Mouse (Mus musculus) frontal cortex, adult (tissue): ENCODE data around the gene Depdc5.
"Not testable (repeated sequence)": the region's sequence is repeated elsewhere in the genome, so short reads cannot be mapped to it uniquely, and the experiment has no call there.

Experiments used
- ATAC-seq: cut with Nextera tagmentation; 2 replicates; pipeline ENCODE4 v1.9.2; 2017; ENCODE audit warnings: mild to moderate bottlenecking, moderate library complexity, mixed read lengths; ENCODE audit not compliant: low TSS enrichment

Depdc5 gene

DNA sequence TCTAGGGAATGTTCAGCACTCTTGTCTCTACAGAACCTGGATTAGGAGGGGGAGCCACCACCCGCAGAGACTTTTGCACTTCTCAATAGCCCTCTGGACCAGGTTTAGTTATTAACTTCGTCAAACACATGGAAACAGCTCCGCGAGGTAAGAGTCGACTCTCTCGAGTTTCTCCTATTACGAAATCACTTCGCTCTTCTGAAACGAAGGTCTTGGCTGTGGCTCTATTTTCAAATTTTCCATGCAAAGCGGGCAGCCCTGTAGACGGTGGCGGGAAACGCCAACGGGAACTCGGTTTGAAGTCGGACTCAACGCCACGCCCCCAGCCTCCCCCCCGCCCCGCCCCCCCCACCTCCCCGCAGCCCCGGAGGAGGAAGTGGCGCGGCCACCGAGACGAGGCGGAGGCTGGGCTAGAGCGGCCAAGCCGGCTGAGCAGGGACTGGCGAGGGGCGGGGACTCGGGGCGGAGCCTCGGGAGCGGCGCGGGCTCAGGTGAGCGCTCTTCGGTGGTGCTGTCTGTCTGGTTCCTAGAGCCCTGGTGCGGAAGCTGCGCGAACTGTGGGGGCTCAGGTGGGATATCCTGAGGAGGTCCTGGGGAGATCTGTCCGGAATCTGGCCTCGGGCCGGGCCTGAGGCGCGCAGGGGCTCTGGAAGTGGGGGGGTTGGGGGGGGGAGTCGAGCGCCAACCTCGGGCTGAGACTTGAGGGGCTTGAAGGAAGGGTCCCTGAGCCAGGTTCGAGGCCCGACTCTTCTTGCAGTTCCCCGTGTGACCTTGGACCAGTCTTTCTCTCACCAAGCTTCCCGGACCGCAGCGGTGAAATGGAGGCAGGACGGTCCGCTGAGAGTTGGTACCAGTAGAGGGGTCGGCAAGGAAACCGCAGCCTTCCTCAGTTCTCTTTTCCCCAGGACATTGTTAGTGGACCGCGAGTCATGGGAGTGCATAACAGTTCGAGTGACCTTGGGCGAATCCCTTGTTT is at the start of gene Depdc5:
Gene Depdc5 (plus strand): TSS at position 449 of the 976 bp plus-strand sequence.
- peak; percentile 99 for ATAC-seq

DNA sequence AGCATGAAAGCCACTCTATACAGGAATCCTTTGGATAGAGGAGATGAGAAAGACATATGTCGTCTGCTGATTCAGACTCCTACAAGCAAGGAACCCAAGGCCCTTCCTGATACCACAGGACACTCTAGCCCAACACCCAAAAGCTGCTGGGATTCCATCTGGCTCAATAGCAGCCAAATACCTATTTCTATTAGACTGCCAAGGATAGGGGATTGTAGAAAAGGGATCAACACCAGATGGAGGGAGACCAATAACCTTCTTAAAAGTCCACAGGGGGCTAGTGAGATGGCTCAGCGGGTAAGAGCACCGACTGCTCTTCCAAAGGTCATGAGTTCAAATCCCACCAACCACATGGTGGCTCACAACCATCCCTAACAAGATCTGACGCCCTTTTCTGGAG is 48.1 kb upstream of the Depdc5 start:
- ATAC-seq, result no peak

DNA sequence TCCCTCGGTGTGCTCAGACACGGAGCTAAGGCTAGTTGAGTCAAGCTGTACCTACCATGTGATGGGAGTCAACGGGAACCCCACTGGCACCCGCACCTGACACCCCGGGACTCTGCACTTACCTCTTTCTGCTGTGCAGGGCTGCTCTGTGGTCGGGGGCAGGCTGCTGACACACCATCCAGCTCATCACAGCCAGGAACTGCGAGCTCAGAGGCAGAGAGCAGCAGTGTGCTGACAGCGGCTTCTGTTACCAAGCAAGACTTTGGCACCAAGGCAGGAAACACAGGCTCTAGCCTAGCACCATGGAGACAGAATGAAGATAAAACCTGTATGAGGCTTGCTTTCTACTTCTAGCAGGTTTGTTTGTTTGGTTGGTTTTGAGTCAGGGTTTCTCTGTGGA is 43.0 kb upstream of the Depdc5 start:
- no peak for ATAC-seq

DNA sequence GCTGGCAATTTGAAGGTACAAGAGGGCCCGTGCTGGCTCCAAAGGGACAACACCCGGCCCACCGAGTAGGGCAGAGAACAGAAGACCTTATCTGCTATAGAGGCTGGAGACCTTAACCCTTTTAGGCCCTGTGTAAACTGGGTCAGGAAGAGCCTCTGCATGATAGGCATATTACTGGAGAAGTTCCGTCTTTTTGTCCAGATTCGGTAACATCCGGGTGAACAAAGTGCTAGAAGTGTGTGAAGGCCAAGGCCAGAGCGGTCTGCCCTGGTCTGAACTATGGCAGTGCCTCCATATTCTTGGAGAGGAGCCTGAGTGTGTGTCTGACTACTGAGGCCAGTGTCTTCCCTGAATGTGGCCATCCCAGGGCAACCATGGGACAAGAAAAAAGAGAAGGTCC is 36.5 kb upstream of the Depdc5 start, which contains the start of gene Gm20671:
Gene Gm20671 (minus strand): TSS at position 101 of the 400 bp plus-strand sequence.
- ATAC-seq, result no peak

DNA sequence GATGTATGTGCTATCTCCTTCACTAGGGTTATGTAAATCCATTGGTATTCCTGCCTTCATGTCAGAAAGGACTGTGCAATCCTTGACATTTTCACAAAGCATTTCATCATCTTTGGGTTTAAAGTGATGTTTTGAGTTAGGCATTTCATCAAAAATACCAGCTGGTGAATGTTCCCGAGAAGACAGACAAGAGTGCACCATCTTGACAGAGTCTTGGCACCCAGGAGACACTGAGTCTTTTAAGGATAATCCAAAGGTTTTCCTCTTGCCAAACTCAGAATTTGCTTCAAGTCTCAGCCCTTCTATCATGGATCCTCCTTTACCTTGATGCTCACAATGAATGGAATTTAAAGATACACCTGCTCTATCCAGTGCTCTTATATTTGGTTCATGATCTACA is 34.7 kb upstream of the Depdc5 start:
- ATAC-seq, result peak; percentile 57; the same call in 1 of the 2 replicates

DNA sequence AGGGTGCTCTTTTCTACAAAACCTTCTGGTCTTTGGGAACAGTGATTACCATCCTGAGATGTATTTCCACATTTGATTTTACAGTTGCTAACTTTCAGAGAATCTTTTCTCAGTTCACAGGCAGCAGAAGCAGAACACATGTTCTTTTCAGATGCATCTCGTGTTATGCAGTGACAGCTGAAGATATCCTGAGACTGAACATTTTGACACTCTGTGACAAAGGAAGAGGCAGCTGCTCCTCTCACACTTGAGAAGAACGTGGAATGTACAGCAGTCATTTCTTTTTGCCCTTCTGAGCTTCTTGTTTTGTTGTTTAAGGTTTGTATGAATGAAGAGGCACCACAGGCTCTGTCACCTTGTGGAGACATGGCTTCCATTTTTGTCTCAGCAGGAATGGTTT is 33.4 kb upstream of the Depdc5 start:
- no peak for ATAC-seq

DNA sequence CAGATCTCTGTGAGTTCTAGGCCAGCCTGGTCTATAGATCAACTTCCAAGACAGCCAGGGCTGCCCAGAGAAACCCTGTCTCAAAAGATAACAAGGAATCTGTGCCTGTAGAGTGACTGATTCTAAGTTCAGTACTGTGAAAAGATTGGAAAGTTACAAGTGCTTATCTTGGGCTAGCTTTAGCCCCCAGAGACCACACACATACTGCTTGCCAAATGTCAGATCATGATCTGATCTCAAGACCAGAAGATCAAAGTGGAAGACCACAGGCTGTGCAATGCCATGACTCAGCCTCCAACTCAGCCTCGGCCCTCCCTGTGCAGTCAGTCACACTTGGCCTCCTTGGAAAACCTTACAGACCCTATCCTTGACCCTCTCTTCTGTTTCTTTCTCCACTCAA is 29.0 kb upstream of the Depdc5 start:
- no peak for ATAC-seq

DNA sequence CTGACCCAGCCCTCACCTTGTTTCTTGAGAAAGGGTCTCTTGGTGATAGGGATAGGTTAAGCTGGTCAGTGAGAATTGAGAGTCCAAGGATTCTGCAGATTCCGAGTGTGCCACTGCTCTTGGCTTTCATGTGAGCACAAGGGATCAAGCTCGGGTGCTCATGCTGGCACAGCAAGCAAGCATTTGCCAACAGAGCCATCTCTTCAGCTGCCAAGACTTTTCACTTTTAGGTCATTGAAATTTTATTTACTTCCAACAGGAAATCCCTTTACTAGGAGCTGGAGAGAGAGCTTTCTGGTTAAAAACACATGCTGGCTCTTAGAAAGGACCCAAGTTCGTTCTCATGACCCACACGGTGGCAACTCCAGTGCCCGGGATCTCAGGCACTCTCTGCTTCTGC is 26.5 kb upstream of the Depdc5 start:
- ATAC-seq, result no peak

DNA sequence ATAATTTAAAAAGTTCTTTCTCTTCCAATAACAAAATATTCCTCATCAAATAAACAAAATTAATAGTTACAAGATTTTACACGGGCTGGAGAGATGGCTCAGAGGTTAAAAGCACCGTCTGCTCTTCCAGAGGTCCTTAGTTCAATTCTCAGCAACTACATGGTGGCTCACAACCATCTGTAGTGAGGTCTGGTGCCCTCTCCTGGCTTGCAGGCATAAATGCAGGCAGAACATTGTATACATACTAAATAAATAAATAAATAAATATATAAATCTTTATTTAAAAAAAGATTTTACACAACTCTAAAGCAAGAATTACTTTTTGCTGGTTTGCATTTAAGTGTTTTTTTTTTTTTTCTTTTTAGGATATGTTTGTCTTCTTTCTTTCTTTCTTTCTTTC is 23.5 kb upstream of the Depdc5 start:
- no peak for ATAC-seq

DNA sequence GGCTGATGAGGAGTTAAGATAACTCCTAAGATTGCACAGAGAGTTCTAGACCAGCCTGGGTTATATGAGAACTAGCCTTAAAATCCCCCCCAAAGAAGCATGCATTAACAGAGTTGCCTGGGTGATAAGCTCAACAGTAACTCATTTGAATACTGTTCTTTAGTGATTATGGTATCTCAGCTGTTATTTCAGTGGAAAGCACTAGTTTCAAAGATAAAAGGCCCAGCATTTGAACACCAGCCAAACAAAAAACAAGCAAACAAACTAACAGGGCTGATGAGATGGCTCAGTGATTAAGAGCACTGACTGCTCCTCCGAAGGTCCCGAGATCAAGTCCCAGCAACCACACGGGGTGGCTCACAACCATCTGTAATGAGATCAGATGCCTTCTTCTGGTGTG is 14.3 kb upstream of the Depdc5 start:
- ATAC-seq, result no peak

DNA sequence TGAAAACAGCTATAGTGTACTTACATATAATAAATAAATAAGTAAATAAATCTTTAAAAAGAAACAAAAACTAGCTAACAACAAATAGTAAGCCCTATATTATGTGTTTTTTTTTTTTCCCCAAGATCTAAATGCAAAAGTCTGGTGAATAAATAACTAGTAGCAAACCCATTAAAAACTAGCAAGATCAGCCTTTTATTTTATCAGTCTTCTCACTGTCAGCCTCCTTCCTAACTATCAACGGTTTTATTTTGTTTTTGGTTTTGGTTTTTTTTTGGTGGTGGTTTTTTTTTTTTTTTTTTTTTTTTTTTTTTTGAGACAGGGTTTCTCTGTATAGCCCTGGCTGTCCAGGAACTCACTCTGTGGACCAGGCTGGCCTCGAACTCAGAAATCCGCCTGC is 13.9 kb upstream of the Depdc5 start:
- not testable (repeated sequence) for ATAC-seq

DNA sequence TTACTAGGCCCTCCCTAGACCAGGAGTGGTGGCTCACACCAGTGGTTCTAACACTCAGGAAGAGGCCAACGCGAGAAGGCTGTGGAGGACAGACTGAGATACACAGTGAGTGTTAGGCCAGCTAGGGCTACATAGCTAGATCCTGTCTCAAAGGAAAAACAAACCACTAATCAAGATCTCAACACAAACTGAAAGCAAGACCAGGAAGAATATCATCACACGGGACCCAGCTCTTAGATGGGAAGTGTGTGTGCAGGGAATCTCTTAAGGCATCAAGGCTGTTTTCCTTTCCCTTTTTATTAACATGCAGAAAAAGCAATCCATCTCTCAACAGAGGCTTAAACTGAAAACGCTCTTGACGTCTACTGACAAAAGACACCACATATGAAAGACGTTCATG is 11.5 kb upstream of the Depdc5 start:
- ATAC-seq, result no peak

DNA sequence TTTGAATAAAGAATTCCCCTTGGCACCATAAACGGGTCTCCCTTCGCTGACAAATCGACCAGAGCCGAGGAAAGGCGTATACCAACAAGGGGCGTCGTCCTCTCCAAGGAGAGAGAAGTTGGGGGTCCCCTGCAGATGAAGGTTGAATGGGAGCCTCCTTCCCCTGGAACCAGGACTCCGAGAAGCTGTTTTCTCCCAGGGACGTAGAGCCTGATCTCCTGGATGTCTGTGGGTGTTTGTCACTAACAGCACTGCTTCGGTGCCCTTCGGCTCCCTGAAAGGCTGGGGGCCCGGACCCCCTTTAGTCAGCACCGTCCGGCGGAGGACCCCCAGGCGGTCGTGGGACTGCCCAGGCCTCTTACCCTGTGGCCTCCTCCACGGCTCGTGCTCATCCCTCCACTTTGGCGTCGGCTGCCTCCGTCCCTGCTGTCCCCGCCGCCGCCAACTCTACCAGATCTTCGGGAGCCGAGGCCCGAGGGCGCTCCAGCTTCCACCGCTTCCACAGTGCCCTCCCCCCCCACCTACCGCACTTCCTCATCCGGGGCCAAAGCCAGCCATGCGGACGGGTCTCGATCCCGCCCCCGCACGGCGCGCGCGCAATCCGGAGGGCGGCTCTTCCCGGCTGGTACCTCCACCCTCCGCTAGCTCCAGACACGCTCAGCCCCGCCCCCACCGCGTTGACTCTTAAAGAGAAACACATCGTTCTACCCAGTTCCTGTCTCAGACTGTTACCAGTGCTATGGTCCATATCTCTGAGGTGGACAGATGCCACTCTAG is 9.6 kb upstream of the Depdc5 start, which contains the start of gene Prr14l:
Gene Prr14l (minus strand): TSS at position 526 of the 777 bp plus-strand sequence.
- ATAC-seq, result peak; percentile 88

DNA sequence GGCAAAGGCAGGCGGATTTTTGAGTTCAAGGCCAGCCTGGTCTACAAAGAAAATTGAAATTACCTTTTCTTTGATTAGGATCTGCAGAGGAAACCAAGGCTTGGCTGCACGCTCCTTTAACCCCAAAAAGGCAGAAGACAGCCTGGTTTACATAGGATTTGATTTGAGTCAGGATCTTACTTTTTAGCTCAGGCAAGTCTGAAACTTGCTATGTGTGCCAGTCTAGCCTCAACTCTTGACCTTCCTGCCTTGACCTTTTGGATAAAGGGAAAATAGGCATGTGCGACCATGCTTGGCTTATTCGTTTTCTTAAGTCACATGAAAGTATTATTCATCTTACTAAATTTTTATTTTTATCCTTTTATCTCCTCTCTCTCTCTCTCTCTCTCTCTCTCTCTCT is 8.7 kb upstream of the Depdc5 start:
- no peak for ATAC-seq

DNA sequence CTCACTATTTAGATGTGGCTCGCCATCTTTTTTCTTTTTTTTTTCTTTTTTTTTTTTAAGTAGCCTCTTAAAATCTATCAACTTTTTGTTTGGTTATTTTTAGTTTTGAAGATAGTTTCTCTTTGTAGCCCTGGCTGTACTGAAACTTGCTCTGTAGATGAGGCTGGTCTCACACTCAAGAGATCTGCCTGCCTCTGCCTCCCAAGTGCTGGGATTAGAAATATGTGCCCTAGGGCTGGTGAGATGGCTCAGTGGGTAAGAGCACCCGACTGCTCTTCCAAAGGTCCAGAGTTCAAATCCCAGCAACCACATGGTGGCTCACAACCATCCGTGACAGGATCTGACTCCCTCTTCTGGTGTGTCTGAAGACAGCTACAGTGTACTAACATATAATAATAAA is 8.2 kb upstream of the Depdc5 start:
- ATAC-seq, result not testable (repeated sequence)

DNA sequence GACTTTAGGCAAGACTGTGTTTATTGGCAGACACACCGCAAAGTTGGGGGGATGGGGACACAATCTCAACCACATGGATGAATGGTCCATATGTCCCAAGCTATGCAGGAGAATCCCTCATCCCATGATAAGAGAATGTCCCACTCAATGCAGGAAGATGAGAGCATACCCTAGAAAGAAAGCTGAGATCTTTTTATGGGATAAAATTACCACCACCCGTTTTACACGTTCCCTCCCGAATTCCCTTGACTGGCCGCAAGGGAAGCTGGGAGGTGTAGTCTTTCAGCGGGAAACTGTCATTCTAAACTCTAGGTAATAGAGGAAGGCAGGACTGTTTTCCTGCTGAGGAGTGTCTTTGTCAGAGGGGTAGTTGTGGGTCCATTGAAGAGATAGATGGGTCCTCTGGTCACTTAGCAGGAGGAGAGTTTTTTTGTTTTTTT is 5.7 kb upstream of the Depdc5 start:
- ATAC-seq, result peak; percentile 76

DNA sequence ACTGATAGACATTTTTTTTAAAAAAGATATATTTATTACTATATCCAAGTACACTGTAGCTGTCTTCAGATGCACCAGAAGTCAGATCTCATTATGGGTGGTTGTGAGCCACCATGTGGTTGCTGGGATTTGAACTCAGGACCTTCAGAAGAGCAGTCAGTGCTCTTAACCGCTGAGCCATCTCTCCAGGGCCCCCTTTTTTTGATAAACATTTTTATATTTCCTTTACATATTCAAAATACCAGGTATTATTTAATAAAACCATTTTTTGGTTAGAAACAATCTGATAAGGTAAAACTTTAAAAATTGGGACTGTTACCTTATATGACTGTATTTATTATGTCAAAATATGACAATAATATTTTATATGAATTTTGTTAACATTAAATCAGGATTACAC is 2.4 kb upstream of the Depdc5 start:
- no peak for ATAC-seq

DNA sequence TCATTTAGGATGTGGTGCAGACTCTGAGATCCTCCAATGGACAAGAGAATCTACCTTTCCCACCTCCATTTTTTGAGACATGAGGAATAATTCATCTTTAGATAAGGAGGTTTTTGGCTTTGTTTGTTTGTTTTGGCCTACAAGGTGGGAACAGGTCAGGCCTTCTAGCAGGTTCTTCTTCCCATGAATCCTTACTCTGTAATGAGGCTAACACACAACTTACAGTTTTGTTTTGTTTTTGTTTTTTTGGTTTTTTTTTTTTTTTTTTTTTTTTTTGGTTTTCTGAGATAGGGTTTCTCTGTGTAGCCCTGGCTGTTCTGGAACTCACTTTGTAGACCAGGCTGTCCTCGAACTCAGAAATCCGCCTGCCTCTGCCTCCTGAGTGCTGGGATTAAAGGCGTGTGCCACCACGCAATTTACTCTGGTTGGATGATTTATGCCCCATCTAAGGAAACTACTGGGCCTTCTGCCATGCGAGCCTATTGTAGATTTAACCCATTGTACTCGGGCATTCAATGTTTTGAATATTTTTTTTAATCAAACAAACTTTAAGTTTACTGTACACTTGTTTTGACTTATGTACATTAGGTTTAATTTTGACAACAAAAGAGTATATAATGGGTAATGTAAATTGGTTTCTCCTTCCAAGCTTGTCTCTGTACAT is 900 bp upstream of the Depdc5 start:
- ATAC-seq, result no peak

DNA sequence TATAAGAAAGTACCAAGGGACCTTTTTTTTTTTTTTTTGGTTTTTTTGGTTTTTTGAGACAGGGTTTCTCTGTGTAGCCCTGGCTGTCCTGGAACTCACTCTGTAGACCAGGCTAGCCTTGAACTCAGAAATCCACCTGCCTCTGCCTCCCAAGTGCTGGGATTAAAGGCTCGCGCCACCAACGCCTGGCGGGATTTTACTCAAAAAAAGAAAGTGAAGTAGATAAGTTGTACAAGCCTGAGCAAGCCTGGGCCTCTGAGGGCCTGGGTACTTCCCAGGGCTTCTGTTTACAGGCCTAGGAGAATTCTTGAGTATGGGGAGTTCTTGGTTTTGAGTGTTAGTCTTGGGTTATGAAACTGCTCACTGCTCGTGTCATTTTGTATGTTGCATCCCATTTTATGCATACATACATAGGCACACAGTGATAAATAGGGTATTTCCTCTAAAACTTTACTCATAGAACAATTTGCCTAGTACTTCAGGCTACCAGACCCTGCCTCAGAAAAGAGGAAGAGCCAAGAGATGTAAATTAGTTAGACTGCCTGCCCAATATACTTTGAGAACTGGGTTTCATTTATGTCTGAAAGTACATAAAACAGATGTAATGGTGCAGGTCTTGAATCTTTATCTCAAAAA is 6.0 kb downstream of the Depdc5 start:
- no peak for ATAC-seq

DNA sequence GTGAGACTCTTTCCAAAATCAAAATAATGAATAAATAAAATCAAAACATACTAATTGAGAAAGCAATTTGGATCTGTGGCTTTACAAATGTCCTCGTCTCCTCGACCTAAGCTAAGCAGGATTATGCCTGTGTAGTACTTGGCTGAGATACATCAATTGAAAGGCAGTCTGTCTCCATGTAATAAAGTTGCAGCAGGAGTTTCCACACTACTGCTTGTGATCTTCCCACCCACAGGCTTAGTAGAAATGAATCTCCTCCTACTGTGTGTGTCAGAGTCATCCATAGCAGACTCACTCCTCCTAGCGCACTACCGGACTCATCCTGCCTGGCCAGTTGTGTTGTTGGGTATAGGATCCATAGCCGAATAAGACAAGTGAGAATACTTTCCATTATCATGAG is 8.8 kb downstream of the Depdc5 start:
- ATAC-seq, result peak; percentile 20; the same call in 1 of the 2 replicates

DNA sequence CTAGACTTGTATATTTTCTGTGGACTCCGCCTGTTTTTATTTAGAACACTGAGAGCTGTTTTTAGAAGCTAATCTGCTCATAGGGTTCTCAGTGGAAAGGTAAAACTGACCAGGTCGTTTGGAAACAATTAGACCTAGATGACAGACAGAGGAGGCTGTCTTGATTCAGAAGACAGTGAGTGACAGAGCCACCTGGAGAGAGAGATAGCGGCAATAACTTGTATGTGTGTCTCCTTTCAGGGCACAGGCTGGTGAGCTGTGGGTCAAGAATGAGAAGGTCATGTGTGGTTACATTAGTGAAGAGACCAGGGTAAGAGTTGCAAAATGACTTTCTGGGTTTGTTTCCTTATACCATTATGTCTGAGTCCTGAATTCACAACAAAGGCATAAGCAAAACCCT is 23.2 kb downstream of the Depdc5 start:
- no peak for ATAC-seq

DNA sequence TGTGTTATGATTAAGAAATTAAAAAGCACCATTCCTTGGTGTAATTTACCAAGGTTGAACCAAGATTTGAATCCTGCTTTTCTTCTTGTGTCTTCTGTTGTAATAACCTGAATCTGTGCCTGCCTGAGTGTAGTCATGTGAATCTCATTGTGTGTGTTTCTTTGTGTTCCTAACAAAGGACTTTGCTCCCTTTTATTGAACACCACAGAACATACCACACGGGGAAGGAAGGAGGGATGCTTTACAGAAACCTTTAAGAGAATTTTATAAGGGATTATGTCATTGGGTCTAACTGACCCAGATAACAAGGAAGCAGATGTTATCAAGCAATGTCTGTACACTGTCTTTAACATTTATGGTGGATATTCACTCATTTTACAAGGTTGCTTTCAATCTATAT is 44.0 kb downstream of the Depdc5 start:
- ATAC-seq, result no peak
